ENCODE assay signal across 21 mouse cellular contexts in genomic region chr9:74258389-74258788, GRCm38 (mm10).
"Had no signal": no experiment of that assay in that cellular context is flagged by ENCODE, and none has a peak within 500 bp of the region (broad histone marks: within the 10 kb centered on the region; RNA-seq: fewer than 3 reads in every experiment).

No protein-coding gene starts in this region.

- H3K27me3 ChIP-seq: limb, embryonic 12.5 days; limb, embryonic 15.5 days; megakaryocyte, embryonic 14.5 days; midbrain, embryonic 12.5 days had no signal

- H3K9me3 ChIP-seq: limb, embryonic 12.5 days; limb, embryonic 15.5 days; midbrain, embryonic 12.5 days had no signal

- ATAC-seq: inflammation-experienced regulatory T-cells, adult 6 months; intestine, embryonic 16.5 days; liver, postnatal 0 days; lung, postnatal 0 days had no signal

- H3K4me3 ChIP-seq: limb, embryonic 12.5 days; limb, embryonic 15.5 days; megakaryocyte, embryonic 14.5 days; midbrain, embryonic 12.5 days; myocyte had no signal

- H3K27ac ChIP-seq: limb, embryonic 12.5 days; limb, embryonic 15.5 days; liver, embryonic 14.5 days; midbrain, embryonic 12.5 days; stomach, postnatal 0 days had no signal

- DNase-seq: kidney, adult 18-20 months; kidney, adult 9 months; kidney, postnatal 14 days; kidney, postnatal 4 days; left cerebral cortex, postnatal 4 days; liver, postnatal 0 days; lung, embryonic 14.5 days; thymus, adult 2 months; thymus, postnatal 14 days; thymus, postnatal 4 days had no signal

- H3K9ac ChIP-seq: limb, embryonic 12.5 days; limb, embryonic 15.5 days; liver, embryonic 14.5 days; liver, postnatal 0 days; lung, embryonic 14.5 days; midbrain, embryonic 12.5 days had no signal

- H3K4me1 ChIP-seq: limb, embryonic 12.5 days; limb, embryonic 15.5 days; megakaryocyte, embryonic 14.5 days had no signal

- H3K4me2 ChIP-seq: limb, embryonic 12.5 days; limb, embryonic 15.5 days; liver, embryonic 11.5 days; lung, embryonic 14.5 days; midbrain, embryonic 12.5 days had no signal

- H3K36me3 ChIP-seq: limb, embryonic 12.5 days; limb, embryonic 15.5 days; midbrain, embryonic 12.5 days had no signal
